Mouse (Mus musculus) kidney, postnatal 25 days (tissue): Measurements from ENCODE around the gene Plet1.
A peak's percentile ranks its signal among the peaks of the same experiment; 100 is the strongest.

Experiments
- DNase-seq, 2 experiments: peaks; one replicate each; pipeline ENCODE4 v3.0.0; 2021; ENCODE audit warnings: mixed read lengths in 2 of 2

Plet1 gene

GRCm38 (mm10) chr9:50494311-50494710 lies at the start of gene Plet1:
Gene Plet1 (plus strand): TSS chr9:50494525.
- DNase-seq = peak; percentile 43 to 58

- peak; percentile 87 to 90 for DNase-seq
These were observed 45.3 kb upstream of the Plet1 start for GRCm38 (mm10) chr9:50449048-50449447.

- no peak for DNase-seq
These were observed 42.7 kb upstream of the Plet1 start for GRCm38 (mm10) chr9:50451456-50452218.

- peak; percentile 91 to 94 for DNase-seq
These were observed 42.0 kb upstream of the Plet1 start for GRCm38 (mm10) chr9:50452303-50452775.

- no peak for DNase-seq
These were observed 36.7 kb upstream of the Plet1 start for GRCm38 (mm10) chr9:50457596-50457995.

GRCm38 (mm10) chr9:50459537-50459936 lies 34.8 kb upstream of the Plet1 start:
- no peak for DNase-seq

- peak; percentile 79 to 93 for DNase-seq
These were observed 31.7 kb upstream of the Plet1 start for GRCm38 (mm10) chr9:50462494-50463204.

- no peak for DNase-seq
These were observed 31.2 kb upstream of the Plet1 start for GRCm38 (mm10) chr9:50463205-50463508.

- no peak for DNase-seq
These were observed 23.8 kb upstream of the Plet1 start for GRCm38 (mm10) chr9:50470377-50471100.

- DNase-seq = no peak
These were observed 23.0 kb upstream of the Plet1 start for GRCm38 (mm10) chr9:50471181-50471901.

- DNase-seq = no peak
These were observed 19.0 kb upstream of the Plet1 start for GRCm38 (mm10) chr9:50475318-50475717.

- DNase-seq = no peak
These were observed 18.6 kb upstream of the Plet1 start for GRCm38 (mm10) chr9:50475745-50476144.

- DNase-seq = no peak
These were observed 17.7 kb upstream of the Plet1 start for GRCm38 (mm10) chr9:50476651-50477050.

GRCm38 (mm10) chr9:50477270-50477669 lies 17.1 kb upstream of the Plet1 start:
- no peak for DNase-seq

GRCm38 (mm10) chr9:50478826-50479225 lies 15.5 kb upstream of the Plet1 start:
- DNase-seq = peak; percentile 5 to 46

- DNase-seq = no peak
These were observed 14.8 kb upstream of the Plet1 start for GRCm38 (mm10) chr9:50479476-50479875.

GRCm38 (mm10) chr9:50482743-50483142 lies 11.6 kb upstream of the Plet1 start:
- no peak for DNase-seq

- peak; percentile 16 to 52 for DNase-seq
These were observed 8.8 kb upstream of the Plet1 start for GRCm38 (mm10) chr9:50485521-50485920.

GRCm38 (mm10) chr9:50490836-50491235 lies 3.5 kb upstream of the Plet1 start:
- DNase-seq = no peak

- no peak for DNase-seq
These were observed 2.7 kb upstream of the Plet1 start for GRCm38 (mm10) chr9:50491531-50492045.

- DNase-seq = no peak
These were observed 548 bp upstream of the Plet1 start for GRCm38 (mm10) chr9:50493777-50494176.

GRCm38 (mm10) chr9:50495405-50496150 lies 1.3 kb downstream of the Plet1 start:
- DNase-seq = peak; percentile 21 to 44
